Mouse (Mus musculus) myocyte (in vitro differentiated cells): ENCODE measurements around the gene Cntn4.

ENCODE experiments used
- CEBPB ChIP-seq: IDR thresholded peaks from 2 replicates; pipeline ENCODE4 v1.6.1; 2011; ENCODE audit warnings: mild to moderate bottlenecking, moderate library complexity; ENCODE audit not compliant: poor library complexity, insufficient read depth, severe bottlenecking
- E2F4 ChIP-seq: IDR thresholded peaks from one replicate; pipeline ENCODE4 v1.6.1; 2011; ENCODE audit warnings: mild to moderate bottlenecking, control low read depth, moderate library complexity; ENCODE audit not compliant: insufficient read depth
- MAX ChIP-seq: IDR thresholded peaks from one replicate; pipeline ENCODE4 v1.6.1; 2011; ENCODE audit warnings: low read depth, mild to moderate bottlenecking, control low read depth
- MYOG ChIP-seq, 3 experiments: IDR thresholded peaks; one replicate each; pipeline ENCODE4 v1.6.1; 2011; ENCODE audit warnings: control low read depth in 2 of 3, low read depth in 2 of 3, mild to moderate bottlenecking in 2 of 3; ENCODE audit not compliant: insufficient read length in 2 of 3, control insufficient read depth in 1 of 3, insufficient read depth in 1 of 3
- POLR2A ChIP-seq: IDR thresholded peaks from one replicate; pipeline ENCODE4 v1.6.1; 2011; ENCODE audit warnings: low read depth, mild to moderate bottlenecking, control low read depth, moderate library complexity; ENCODE audit not compliant: insufficient read length
- REST ChIP-seq: IDR thresholded peaks from one replicate; pipeline ENCODE4 v1.6.1; 2011; ENCODE audit warnings: mild to moderate bottlenecking, control low read depth, moderate library complexity; ENCODE audit not compliant: insufficient read depth, insufficient read length
- TCF12 ChIP-seq: IDR thresholded peaks from one replicate; pipeline ENCODE4 v1.6.1; 2011; ENCODE audit warnings: mild to moderate bottlenecking, control low read depth; ENCODE audit not compliant: poor library complexity, insufficient read depth, severe bottlenecking

- TF ChIP-seq POLR2A (no peak), E2F4 (no peak), MYOG (IDR thresholded peaks at IDR 0.05; ENCODE audit: control insufficient read depth in 1 of 3, insufficient read depth in 1 of 3, insufficient read length in 2 of 3, low read depth in 2 of 3) (no peak), TCF12 (no peak), MAX (no peak), CEBPB (no peak), REST (no peak)
Measured at GRCm38 (mm10) chr6:106503961-106504360, 826.5 kb downstream of the Cntn4 start.
